Mouse (Mus musculus) retina, adult 2 months (tissue): ENCODE measurements around the gene Arsg.

Experiments
- DNase-seq: peaks from one replicate; pipeline ENCODE4 v3.0.0-alpha.2; 2012; ENCODE audit warnings: low read depth, low spot score

Gene Arsg

GRCm38 (mm10) chr11:109473171-109474085, at the start of gene Arsg, which contains the start of gene Slc16a6:
Arsg (plus strand) TSS chr11:109473374.
Slc16a6 (minus strand) TSS chr11:109473598.
- DNase-seq, result peak; percentile 77

- peak; percentile 97 for DNase-seq
Measured at GRCm38 (mm10) chr11:109425392-109426271, 47.5 kb upstream of the Arsg start, which contains the start of gene Amz2. Amz2 (plus strand) TSS chr11:109425946.

- no peak for DNase-seq
Measured at GRCm38 (mm10) chr11:109426272-109426586, 46.9 kb upstream of the Arsg start.

- no peak for DNase-seq
Measured at GRCm38 (mm10) chr11:109427353-109427752, 45.8 kb upstream of the Arsg start.

- DNase-seq, result no peak
Measured at GRCm38 (mm10) chr11:109434233-109434798, 38.9 kb upstream of the Arsg start.

GRCm38 (mm10) chr11:109436889-109437288, 36.3 kb upstream of the Arsg start:
- DNase-seq, result no peak

- no peak for DNase-seq
Measured at GRCm38 (mm10) chr11:109439209-109439608, 34.0 kb upstream of the Arsg start.

GRCm38 (mm10) chr11:109439829-109440340, 33.3 kb upstream of the Arsg start:
- peak; percentile 57 for DNase-seq

GRCm38 (mm10) chr11:109440641-109441040, 32.5 kb upstream of the Arsg start:
- DNase-seq, result no peak

- DNase-seq, result no peak
Measured at GRCm38 (mm10) chr11:109441119-109441518, 32.1 kb upstream of the Arsg start.

GRCm38 (mm10) chr11:109442166-109442730, 30.9 kb upstream of the Arsg start:
- DNase-seq, result no peak

- DNase-seq, result no peak
Measured at GRCm38 (mm10) chr11:109443468-109444263, 29.5 kb upstream of the Arsg start.

- DNase-seq, result no peak
Measured at GRCm38 (mm10) chr11:109444600-109444999, 28.6 kb upstream of the Arsg start.

GRCm38 (mm10) chr11:109445438-109446035, 27.6 kb upstream of the Arsg start:
- DNase-seq, result no peak

GRCm38 (mm10) chr11:109451169-109451568, 22.0 kb upstream of the Arsg start:
- DNase-seq, result no peak

GRCm38 (mm10) chr11:109456261-109456660, 16.9 kb upstream of the Arsg start:
- DNase-seq, result no peak

GRCm38 (mm10) chr11:109458165-109458564, 15.0 kb upstream of the Arsg start:
- no peak for DNase-seq

GRCm38 (mm10) chr11:109460586-109460985, 12.6 kb upstream of the Arsg start:
- DNase-seq, result no peak

- DNase-seq, result no peak
Measured at GRCm38 (mm10) chr11:109465068-109465467, 8.1 kb upstream of the Arsg start.

GRCm38 (mm10) chr11:109466987-109467386, 6.2 kb upstream of the Arsg start:
- no peak for DNase-seq
